Mouse (Mus musculus) hindbrain, postnatal 0 days (tissue): ENCODE measurements around the gene Slirp. TPM values are rescaled to one million over a fixed set of nuclear protein-coding genes. Genes with fewer than 3 reads are reported as not detected.

Experiments used
- ATAC-seq: fragments of 200-750 bp; cut with Nextera tagmentation; 2 replicates; pipeline ENCODE4 v1.8.0; 2017; ENCODE audit warnings: mild to moderate bottlenecking, moderate TSS enrichment, moderate library complexity
- DNase-seq: peaks from one replicate; pipeline ENCODE4 v3.0.0-alpha.2; 2015; ENCODE audit warnings: low spot score
- H3K27ac ChIP-seq: fragments of 300-500 bp; sonication (generic); 2 replicates; pipeline ENCODE4 v1.5.1; 2014; ENCODE audit warnings: mild to moderate bottlenecking
- H3K27me3 ChIP-seq: fragments of 300-500 bp; sonication (generic); 2 replicates; pipeline ENCODE4 v1.6.1; 2014; ENCODE audit warnings: low read length, mixed read lengths; ENCODE audit not compliant: insufficient read depth
- H3K36me3 ChIP-seq: fragments of 300-500 bp; sonication (generic); 2 replicates; pipeline ENCODE4 v1.6.1; 2014; ENCODE audit warnings: low read length, mixed read lengths; ENCODE audit not compliant: insufficient read depth
- H3K4me1 ChIP-seq: fragments of 300-500 bp; sonication (generic); 2 replicates; pipeline ENCODE4 v1.6.1; 2014; ENCODE audit warnings: antibody characterized with exemption, low read length, mixed read lengths; ENCODE audit not compliant: insufficient read depth
- H3K4me2 ChIP-seq: fragments of 300-500 bp; sonication (generic); 2 replicates; pipeline ENCODE4 v1.6.1; 2014; ENCODE audit warnings: low read depth, mild to moderate bottlenecking, low read length, moderate library complexity, mixed read lengths
- H3K4me3 ChIP-seq: fragments of 300-500 bp; sonication (generic); 2 replicates; pipeline ENCODE4 v1.5.1; 2014; ENCODE audit warnings: low read length
- H3K9ac ChIP-seq: fragments of 300-500 bp; sonication (generic); replicated peaks from 2 replicates; pipeline ENCODE4 v1.6.1; 2014; ENCODE audit warnings: mild to moderate bottlenecking, low read length, moderate library complexity, mixed read lengths
- H3K9me3 ChIP-seq: fragments of 300-500 bp; sonication (generic); 2 replicates; pipeline ENCODE4 v1.6.1; 2016; ENCODE audit warnings: low read length, mixed read lengths
- CTCF ChIP-seq: IDR thresholded peaks from 2 replicates; pipeline ENCODE4 v1.5.1; 2016; ENCODE audit warnings: antibody characterized with exemption, control low read depth, low read depth
- WGBS: fragments of 180-500 bp; shearing (Covaris S2); extraction: QIAGEN DNeasy Blood & Tissue Kit; methylation state at CpG from one replicate; pipeline ENCODE4 v1.1.7; 2014; 5-methylcytosine and 5-hydroxymethylcytosine counted together
- polyA plus RNA-seq: library from polyadenylated mRNA; unstranded; fragments of >200 nt; fragmentation: Nextera tagmentation; extraction: Ambion mirVana; gene quantifications from 2 replicates; pipeline ENCODE4 v1.2.1, GENCODE M21; 2015
- total RNA-seq: library from RNA; depleted of rRNA; stranded (reverse); fragments of >200 nt; gene quantifications from 2 replicates; pipeline ENCODE4 v1.2.3, GENCODE M21; 2014

The Slirp gene
- total and polyA plus RNA-seq, 2 experiments from 2014 or later, result 159 to 224 TPM

DNA sequence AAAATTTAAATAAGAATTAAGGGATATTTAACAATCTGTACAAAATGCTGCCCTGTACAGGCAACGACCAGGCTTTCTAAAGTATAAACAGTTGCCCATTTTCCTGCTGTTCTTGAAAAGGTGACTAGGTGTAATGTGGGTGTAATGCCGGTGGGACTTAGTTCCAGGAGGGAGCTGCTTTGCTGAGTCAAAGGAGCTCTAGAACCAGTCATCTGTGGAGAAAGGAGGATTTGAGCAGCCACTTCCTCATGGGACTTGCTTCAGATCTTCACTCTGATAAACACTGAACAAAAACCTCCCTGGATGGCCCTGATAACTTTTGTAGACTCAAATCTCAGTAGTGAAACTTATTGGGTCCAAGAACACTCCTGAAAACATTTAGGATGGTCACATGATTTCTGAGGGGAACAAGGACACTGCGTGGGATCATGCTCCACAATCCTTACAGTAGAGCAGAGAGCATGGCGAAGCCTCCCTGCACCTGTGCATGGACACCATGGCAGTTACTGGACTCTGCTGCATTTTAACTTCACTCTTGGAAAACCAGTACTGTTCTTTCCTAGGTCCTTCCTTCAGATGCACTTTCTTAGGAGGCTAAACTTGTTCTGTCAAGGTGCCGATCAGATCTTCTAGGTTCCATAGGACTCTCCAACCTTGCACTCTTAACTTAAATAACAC is 17.2 kb upstream of the Slirp start:
- no peaks in the 10 kb centered on the region for H3K27me3 ChIP-seq
- H3K4me3 ChIP-seq, result no peak overlapping the region
- no peak overlapping the region for H3K27ac ChIP-seq
- DNase-seq (no peak), ATAC-seq (no peak)
- H3K36me3 ChIP-seq, result peaks cover 46% of the 10 kb centered on the region
- H3K4me2 ChIP-seq, result no peak overlapping the region
- H3K9me3 ChIP-seq, result no peaks in the 10 kb centered on the region
- no peak overlapping the region for H3K9ac ChIP-seq
- WGBS, result 95% methylated on average over 5 of the region's 5 CpGs
- no peak for TF ChIP-seq CTCF
- no peaks in the 10 kb centered on the region for H3K4me1 ChIP-seq

DNA sequence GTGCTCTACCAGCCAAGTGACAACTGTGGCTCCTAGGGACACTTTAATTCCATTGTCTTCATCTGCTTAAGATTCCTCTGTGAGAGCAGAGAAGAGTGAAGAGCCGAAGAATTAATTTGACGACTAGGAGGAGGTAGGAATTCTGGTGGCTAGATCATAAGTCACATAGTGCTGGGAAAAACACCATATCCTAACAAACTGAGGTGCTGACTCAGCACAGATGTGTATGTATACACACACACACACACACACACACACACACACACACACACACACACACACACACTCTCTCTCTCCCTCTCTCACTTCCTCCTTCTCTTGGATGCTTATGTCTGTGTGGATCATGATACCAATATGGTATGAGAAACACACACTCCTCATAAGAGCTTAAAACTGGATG is 15.4 kb upstream of the Slirp start:
- DNase-seq (no peak), ATAC-seq (no peak)
- Histone ChIP-seq H3K36me3 (peaks cover 55% of the 10 kb centered on the region), H3K9ac (no peak overlapping the region), H3K4me1 (no peaks in the 10 kb centered on the region), H3K27ac (no peak overlapping the region), H3K4me2 (no peak overlapping the region), H3K9me3 (no peaks in the 10 kb centered on the region), H3K27me3 (no peaks in the 10 kb centered on the region), H3K4me3 (no peak overlapping the region)
- no peak for TF ChIP-seq CTCF
- 71% methylated on average over 2 of the region's 2 CpGs for WGBS

DNA sequence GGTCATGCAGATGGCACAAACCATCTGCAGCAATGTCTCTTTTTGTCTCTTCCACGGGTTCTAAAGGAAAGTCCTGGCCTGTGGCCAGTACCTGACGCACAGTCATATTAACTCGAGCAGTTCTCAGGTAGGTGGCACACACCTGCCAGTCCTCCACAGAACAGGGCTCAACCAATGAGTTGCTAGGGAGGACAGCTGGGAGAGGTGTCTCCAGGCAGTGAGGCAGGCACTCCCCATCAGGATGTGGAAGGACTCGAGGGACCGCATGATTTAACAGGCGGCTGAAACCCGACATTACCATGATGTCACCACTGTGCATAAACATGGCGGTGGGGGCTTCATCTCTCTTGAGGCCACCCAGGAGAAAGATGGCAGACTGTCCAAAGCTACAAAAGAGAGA is 14.8 kb upstream of the Slirp start:
- Histone ChIP-seq H3K4me1 (no peaks in the 10 kb centered on the region), H3K36me3 (peaks cover 61% of the 10 kb centered on the region), H3K4me3 (no peak overlapping the region), H3K4me2 (no peak overlapping the region), H3K27me3 (no peaks in the 10 kb centered on the region), H3K9ac (no peak overlapping the region), H3K9me3 (no peaks in the 10 kb centered on the region), H3K27ac (no peak overlapping the region)
- WGBS, result 83% methylated on average over 8 of the region's 8 CpGs
- no peak for TF ChIP-seq CTCF
- no peak for DNase-seq
- ATAC-seq, result 0 out of 2 replicates have a peak, but pooled peaks have one; percentile 28

GRCm38 (mm10) chr12:87442177-87443114 is 1.2 kb upstream of the Slirp start:
- DNase-seq (peak; percentile 26), ATAC-seq (no peak)
- TF ChIP-seq CTCF, result no peak
- Histone ChIP-seq H3K4me3 (peak overlapping the region; percentile 93), H3K4me1 (peaks cover 6% of the 10 kb centered on the region; the same call in 1 of the 2 replicates), H3K27ac (peak overlapping the region; percentile 94; the same call in 1 of the 2 replicates), H3K4me2 (peak overlapping the region; percentile 90), H3K9ac (peak overlapping the region; percentile 73), H3K36me3 (peaks cover 38% of the 10 kb centered on the region; the same call in 1 of the 2 replicates), H3K27me3 (no peaks in the 10 kb centered on the region), H3K9me3 (no peaks in the 10 kb centered on the region)
- WGBS, result 33% methylated on average over 12 of the region's 12 CpGs

DNA sequence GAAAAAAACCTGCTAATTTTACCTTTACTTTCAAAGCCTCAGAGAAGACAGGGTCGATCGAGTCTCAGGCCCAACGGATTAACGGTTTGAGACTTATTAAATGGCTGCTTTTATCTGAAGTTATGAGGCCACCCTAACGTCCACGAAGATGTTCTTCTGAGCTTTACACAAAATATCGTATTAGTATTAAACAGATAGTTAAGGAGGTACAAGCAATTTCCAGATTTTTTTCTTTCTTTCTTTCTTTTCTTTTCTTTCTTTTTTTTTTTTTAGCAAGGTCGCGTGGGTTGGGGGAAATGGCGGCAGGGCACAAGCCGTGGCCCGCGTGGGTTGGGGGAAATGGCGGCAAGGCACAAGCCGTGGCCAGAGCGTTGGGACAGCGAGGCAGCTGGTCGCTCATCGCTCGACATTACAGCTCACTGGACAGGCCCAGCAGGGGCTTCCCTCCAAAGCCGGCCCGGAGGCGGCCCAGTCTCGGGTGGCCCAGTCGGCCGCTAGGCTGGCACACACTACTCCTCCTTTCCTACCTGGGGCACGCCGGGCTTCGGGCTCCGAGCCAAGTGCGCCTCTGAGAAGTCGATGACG is 489 bp upstream of the Slirp start:
- H3K27me3 ChIP-seq, result no peaks in the 10 kb centered on the region
- H3K9me3 ChIP-seq, result no peaks in the 10 kb centered on the region
- H3K4me1 ChIP-seq, result peaks cover 6% of the 10 kb centered on the region; the same call in 1 of the 2 replicates
- peak; percentile 15; the same call in 1 of the 2 replicates for TF ChIP-seq CTCF
- H3K4me2 ChIP-seq, result peak overlapping the region; percentile 90
- peak overlapping the region; percentile 93 for H3K4me3 ChIP-seq
- H3K9ac ChIP-seq, result peak overlapping the region; percentile 73
- under 1% methylated on average over 31 of the region's 33 CpGs for WGBS
- H3K27ac ChIP-seq, result peak overlapping the region; percentile 94
- DNase-seq, result peak; percentile 70
- ATAC-seq, result peak; percentile 93
- H3K36me3 ChIP-seq, result peaks cover 37% of the 10 kb centered on the region; the same call in 1 of the 2 replicates

DNA sequence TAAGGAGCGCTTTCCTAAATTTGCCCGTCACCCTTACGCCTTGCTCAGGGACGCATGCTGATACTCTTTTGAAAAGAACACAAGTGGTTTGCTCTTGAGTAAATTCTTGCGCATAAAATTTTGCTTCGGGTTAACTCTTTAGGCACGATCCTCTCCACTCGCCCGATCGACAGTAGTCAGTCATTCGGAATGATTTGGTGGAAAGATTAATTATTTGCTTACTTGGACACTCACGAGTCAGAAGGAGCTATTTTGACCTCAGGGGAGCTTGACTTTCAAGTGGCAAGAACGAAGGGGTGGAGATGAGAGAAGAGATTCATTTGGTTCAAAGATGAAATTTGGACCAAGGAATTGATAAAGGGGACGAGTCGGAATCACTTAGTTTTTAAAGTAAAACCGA is 515 bp downstream of the Slirp start:
- TF ChIP-seq CTCF, result no peak
- Histone ChIP-seq H3K4me3 (peak overlapping the region; percentile 93), H3K4me2 (peak overlapping the region; percentile 90), H3K9me3 (no peaks in the 10 kb centered on the region), H3K27me3 (no peaks in the 10 kb centered on the region), H3K27ac (peak overlapping the region; percentile 94; the same call in 1 of the 2 replicates), H3K4me1 (peaks cover 6% of the 10 kb centered on the region; the same call in 1 of the 2 replicates), H3K36me3 (peaks cover 30% of the 10 kb centered on the region), H3K9ac (peak overlapping the region; percentile 73)
- peak; percentile 7; the same call in 1 of the 2 replicates for ATAC-seq
- 5% methylated on average over 16 of the region's 16 CpGs for WGBS
- DNase-seq, result peak; percentile 41
